Comparison of ENCODE assay signal across 19 mouse cellular contexts in the genomic region with DNA sequence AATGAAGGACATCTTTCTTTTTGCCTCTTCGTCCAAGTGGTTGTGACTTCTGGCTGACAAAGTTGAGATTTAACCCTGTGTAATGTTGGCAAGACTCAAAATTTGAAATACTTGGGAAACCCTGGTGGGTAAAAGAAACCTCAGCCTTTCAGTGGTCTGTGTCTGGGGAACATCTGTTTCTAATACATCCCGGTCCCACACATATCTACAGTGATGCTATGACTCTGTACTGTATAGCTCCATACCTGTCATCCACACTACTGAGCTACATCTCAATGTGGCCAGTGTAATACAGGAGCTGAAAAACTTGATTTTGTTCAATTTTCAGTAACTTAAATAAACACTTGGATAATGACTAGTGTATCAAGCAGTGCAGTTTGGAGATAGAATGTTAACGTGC.
DNase-seq lines count a peak whose midpoint lies in the region; ATAC-seq lines count a peak whose summit lies in the region.
"Had no signal": no experiment of that assay in that cellular context is flagged by ENCODE, and none has a peak within 500 bp of the region (broad histone marks: within the 10 kb centered on the region; RNA-seq: fewer than 3 reads in every experiment).

No protein-coding gene starts in this region.

- 0 out of 2 replicates have a peak overlapping the region, but pooled peaks have one; percentile 13 for H3K27ac ChIP-seq in embryonic facial prominence, embryonic 11.5 days (replicated peaks; ENCODE audit: low read depth, low read length)
- no peak overlapping the region; the same call in 1 of the 2 replicates for H3K27ac ChIP-seq in embryonic facial prominence, embryonic 10.5 days (replicated peaks)
- H3K27ac ChIP-seq in heart, embryonic 14.5 days (replicated peaks in 1 of 2; ENCODE audit: control insufficient read depth in 1 of 2, insufficient read depth in 1 of 2, low read depth in 2 of 2, low read length in 2 of 2): peak overlapping the region; percentile 33 to 34; a peak in 1 of 4 replicates
- H3K27ac ChIP-seq in embryonic facial prominence, embryonic 12.5 days: peak overlapping the region; percentile 56
- H3K27ac ChIP-seq in limb, embryonic 10.5 days: peak overlapping the region; percentile 2; the same call in 1 of the 2 replicates
- H3K27ac ChIP-seq: forebrain, embryonic 12.5 days; hindbrain, embryonic 12.5 days had no signal

- H3K9ac ChIP-seq in embryonic facial prominence, embryonic 11.5 days (replicated peaks; ENCODE audit: low read length): no peak overlapping the region
- H3K9ac ChIP-seq in heart, embryonic 14.5 days (ENCODE audit: low read length): no peak overlapping the region
- H3K9ac ChIP-seq in embryonic facial prominence, embryonic 12.5 days: no peak overlapping the region
- H3K9ac ChIP-seq: forebrain, embryonic 12.5 days; hindbrain, embryonic 12.5 days had no signal

- H3K9me3 ChIP-seq in embryonic facial prominence, embryonic 11.5 days (replicated peaks; ENCODE audit: control insufficient read depth, low read length): no peaks in the 10 kb centered on the region
- H3K9me3 ChIP-seq in embryonic facial prominence, embryonic 10.5 days: no peaks in the 10 kb centered on the region
- H3K9me3 ChIP-seq in heart, embryonic 14.5 days (ENCODE audit: control insufficient read depth, low read length): 0 out of 2 replicates have a peak, but pooled peaks cover 2% of the 10 kb centered on the region
- no peaks in the 10 kb centered on the region for H3K9me3 ChIP-seq in embryonic facial prominence, embryonic 12.5 days
- H3K9me3 ChIP-seq in limb, embryonic 10.5 days (replicated peaks): no peaks in the 10 kb centered on the region
- H3K9me3 ChIP-seq: forebrain, embryonic 12.5 days; hindbrain, embryonic 12.5 days had no signal

- ATAC-seq in embryonic facial prominence, embryonic 11.5 days (replicated peaks; ENCODE audit: insufficient number of reproducible peaks, low FRiP score, low TSS enrichment, low read depth): no peak
- no peak for ATAC-seq in heart, embryonic 14.5 days (ENCODE audit: insufficient number of reproducible peaks, insufficient read depth, low FRiP score, low read depth)
- peak; percentile 75 for ATAC-seq in embryonic facial prominence, embryonic 12.5 days (ENCODE audit: insufficient number of reproducible peaks, insufficient read depth, low FRiP score, low TSS enrichment)
- ATAC-seq: forebrain, embryonic 16.5 days; hindbrain, embryonic 16.5 days; inflammation-experienced regulatory T-cells, adult 6 months; intestine, postnatal 0 days had no signal

- WGBS in embryonic facial prominence, embryonic 11.5 days: 63% methylated on average over 3 of the region's 3 CpGs
- WGBS in embryonic facial prominence, embryonic 10.5 days: 68% methylated on average over 3 of the region's 3 CpGs
- WGBS in heart, embryonic 14.5 days: 73% methylated on average over 3 of the region's 3 CpGs
- WGBS in embryonic facial prominence, embryonic 12.5 days: 38% methylated on average over 3 of the region's 3 CpGs
- WGBS in limb, embryonic 10.5 days: 79% methylated on average over 3 of the region's 3 CpGs

- no peak overlapping the region for H3K4me2 ChIP-seq in embryonic facial prominence, embryonic 11.5 days (ENCODE audit: low read depth, low read length)
- no peak overlapping the region for H3K4me2 ChIP-seq in heart, embryonic 14.5 days (ENCODE audit: low read length)
- H3K4me2 ChIP-seq in embryonic facial prominence, embryonic 12.5 days (replicated peaks): no peak overlapping the region
- H3K4me2 ChIP-seq: forebrain, embryonic 12.5 days; heart, embryonic 11.5 days; hindbrain, embryonic 12.5 days had no signal

- 0 out of 2 replicates have a peak, but pooled peaks cover 3% of the 10 kb centered on the region for H3K4me1 ChIP-seq in embryonic facial prominence, embryonic 11.5 days (ENCODE audit: control insufficient read depth, insufficient read depth, low read length)
- peaks cover 22% of the 10 kb centered on the region for H3K4me1 ChIP-seq in embryonic facial prominence, embryonic 10.5 days
- H3K4me1 ChIP-seq in heart, embryonic 14.5 days (ENCODE audit: control insufficient read depth in 2 of 2, insufficient read depth in 2 of 2, low read length in 2 of 2): peaks cover under 1 to 7% of the 10 kb centered on the region in 2 experiments; a peak in 3 of 4 replicates
- peaks cover 16% of the 10 kb centered on the region for H3K4me1 ChIP-seq in embryonic facial prominence, embryonic 12.5 days
- H3K4me1 ChIP-seq in limb, embryonic 10.5 days: peaks cover 23% of the 10 kb centered on the region
- H3K4me1 ChIP-seq: forebrain, embryonic 12.5 days had no signal

- peak; percentile 53 for DNase-seq in embryonic facial prominence, embryonic 11.5 days (ENCODE audit: low spot score)
- no peak for DNase-seq in embryonic facial prominence, embryonic 10.5 days (ENCODE audit: low spot score)
- DNase-seq in heart, adult 8-10 months (ENCODE audit: low spot score): no peak
- DNase-seq in limb, embryonic 10.5 days (ENCODE audit: low spot score): no peak
- no peak for DNase-seq in left cerebral cortex, adult 9 months (ENCODE audit: low spot score in 2 of 2)
- DNase-seq in layer of hippocampus, adult 9-10 months (ENCODE audit: low spot score): no peak
- DNase-seq: cerebellum, adult 18-20 months; cerebellum, adult 9-11 months; cerebellum, postnatal 36 days; gastrocnemius, postnatal 14 days had no signal

- H3K4me3 ChIP-seq in embryonic facial prominence, embryonic 11.5 days (ENCODE audit: low read depth, low read length): no peak overlapping the region
- H3K4me3 ChIP-seq in embryonic facial prominence, embryonic 10.5 days: no peak overlapping the region
- H3K4me3 ChIP-seq in heart, embryonic 14.5 days (ENCODE audit: control insufficient read depth in 1 of 2, insufficient read depth in 1 of 2, low read depth in 1 of 2, low read length in 2 of 2): no peak overlapping the region
- no peak overlapping the region for H3K4me3 ChIP-seq in embryonic facial prominence, embryonic 12.5 days
- no peak overlapping the region for H3K4me3 ChIP-seq in limb, embryonic 10.5 days
- H3K4me3 ChIP-seq: forebrain, embryonic 12.5 days; hindbrain, embryonic 12.5 days had no signal

- no peaks in the 10 kb centered on the region for H3K27me3 ChIP-seq in embryonic facial prominence, embryonic 11.5 days (ENCODE audit: control insufficient read depth, insufficient read depth, low read length)
- H3K27me3 ChIP-seq in embryonic facial prominence, embryonic 10.5 days (replicated peaks; ENCODE audit: low read depth, poor library complexity, severe bottlenecking): no peaks in the 10 kb centered on the region
- no peaks in the 10 kb centered on the region for H3K27me3 ChIP-seq in heart, embryonic 14.5 days (ENCODE audit: control insufficient read depth, insufficient read depth, low read length)
- H3K27me3 ChIP-seq in embryonic facial prominence, embryonic 12.5 days: no peaks in the 10 kb centered on the region
- H3K27me3 ChIP-seq in limb, embryonic 10.5 days (ENCODE audit: low read depth, poor library complexity, severe bottlenecking): no peaks in the 10 kb centered on the region
- H3K27me3 ChIP-seq: forebrain, embryonic 12.5 days; hindbrain, embryonic 12.5 days had no signal

- H3K36me3 ChIP-seq in embryonic facial prominence, embryonic 11.5 days (replicated peaks; ENCODE audit: control insufficient read depth, insufficient read depth, low read depth, low read length): no peaks in the 10 kb centered on the region
- no peaks in the 10 kb centered on the region for H3K36me3 ChIP-seq in embryonic facial prominence, embryonic 10.5 days (replicated peaks)
- H3K36me3 ChIP-seq in heart, embryonic 14.5 days (ENCODE audit: control insufficient read depth, insufficient read depth, low read length): no peaks in the 10 kb centered on the region
- no peaks in the 10 kb centered on the region for H3K36me3 ChIP-seq in embryonic facial prominence, embryonic 12.5 days
- no peaks in the 10 kb centered on the region for H3K36me3 ChIP-seq in limb, embryonic 10.5 days
- H3K36me3 ChIP-seq: forebrain, embryonic 12.5 days; hindbrain, embryonic 12.5 days had no signal
